ENCODE assay signal across 1 mouse cellular context in the genomic region with DNA sequence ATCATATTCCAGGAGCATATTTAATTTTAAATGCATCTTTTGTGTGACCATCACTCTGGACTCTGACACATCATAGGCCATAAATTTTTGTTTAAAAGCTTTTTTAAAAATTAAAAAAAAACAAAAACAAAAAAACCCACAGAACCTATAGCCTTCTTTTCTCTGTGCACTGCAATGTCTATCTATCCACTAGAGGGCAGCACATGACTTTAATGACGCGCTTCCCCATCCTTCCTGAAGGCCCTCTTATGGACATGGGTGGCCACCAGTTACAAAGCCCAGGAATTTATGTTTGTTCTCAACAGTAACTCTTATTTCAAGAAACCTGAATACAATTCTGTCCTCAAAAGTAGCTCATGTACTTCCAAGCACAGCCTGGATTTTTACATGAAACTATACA.
TF ChIP-seq lines count a peak whose summit lies in the region.

No protein-coding gene starts in this region.

TF ChIP-seq in CH12.LX, 34 proteins besides CTCF, POLR2A, EP300 and RAD21 (continued from another document):
- TF ChIP-seq TBP (conservative IDR thresholded peaks at IDR 0.05; ENCODE audit: low read depth, low read length) (no peak), MYC (IDR thresholded peaks at IDR 0.05; ENCODE audit: low read depth, low read length) (no peak), PAX5 (IDR thresholded peaks at IDR 0.05; ENCODE audit: low read length) (no peak), ZKSCAN1 (IDR thresholded peaks at IDR 0.05; ENCODE audit: borderline replicate concordance, low read depth, low read length) (no peak), ZNF384 (IDR thresholded peaks at IDR 0.05; ENCODE audit: low read depth, low read length) (peak; percentile 62; the same call in 1 of the 2 replicates), RCOR1 (conservative IDR thresholded peaks at IDR 0.05; ENCODE audit: low read depth, low read length) (no peak), GABPA (IDR thresholded peaks at IDR 0.05; ENCODE audit: insufficient replicate concordance, low read depth, low read length) (no peak), ZC3H11A (IDR thresholded peaks at IDR 0.05; ENCODE audit: low read depth, low read length) (0 out of 2 replicates have a peak, but pooled peaks have one; percentile 11), MEF2A (IDR thresholded peaks at IDR 0.05; ENCODE audit: borderline replicate concordance, low read depth, low read length) (no peak)
